Mouse (Mus musculus) kidney, embryonic 15.5 days (tissue): ENCODE results near the gene Olfr330. TPM values are rescaled to one million over a fixed set of nuclear protein-coding genes. Genes with fewer than 3 reads are reported as not detected.
"Not testable (repeated sequence)": the region's sequence is repeated elsewhere in the genome, so short reads cannot be mapped to it uniquely, and the experiment has no call there.

Source experiments
- ATAC-seq: fragments of 200-750 bp; cut with Nextera tagmentation; replicated peaks from 2 replicates; pipeline ENCODE4 v1.8.0; 2017; ENCODE audit warnings: moderate TSS enrichment; ENCODE audit not compliant: low FRiP score
- H3K27ac ChIP-seq: fragments of 300-500 bp; sonication (generic); 2 replicates; pipeline ENCODE4 v1.5.1; 2015; ENCODE audit warnings: mild to moderate bottlenecking, inconsistent platforms
- H3K27me3 ChIP-seq: fragments of 300-500 bp; sonication (generic); 2 replicates; pipeline ENCODE4 v1.6.1; 2015; ENCODE audit warnings: inconsistent platforms
- H3K36me3 ChIP-seq: fragments of 300-500 bp; sonication (generic); 2 replicates; pipeline ENCODE4 v1.6.1; 2015; ENCODE audit warnings: inconsistent platforms
- H3K4me1 ChIP-seq: fragments of 300-500 bp; sonication (generic); 2 replicates; pipeline ENCODE4 v1.6.1; 2015; ENCODE audit warnings: inconsistent platforms
- H3K4me2 ChIP-seq: fragments of 300-500 bp; sonication (generic); 2 replicates; pipeline ENCODE4 v1.6.1; 2015; ENCODE audit warnings: moderate library complexity, mild to moderate bottlenecking, inconsistent platforms
- H3K4me3 ChIP-seq: fragments of 300-500 bp; sonication (generic); replicated peaks from 2 replicates; pipeline ENCODE4 v1.5.1; 2015; ENCODE audit warnings: mild to moderate bottlenecking, inconsistent platforms
- H3K9ac ChIP-seq: fragments of 300-500 bp; sonication (generic); 2 replicates; pipeline ENCODE4 v1.6.1; 2015; ENCODE audit warnings: mild to moderate bottlenecking, inconsistent platforms
- H3K9me3 ChIP-seq: fragments of 300-500 bp; sonication (generic); replicated peaks from 2 replicates; pipeline ENCODE4 v1.6.1; 2016; ENCODE audit warnings: inconsistent platforms
- WGBS: fragments of 180-500 bp; shearing (Covaris S2); methylation state at CpG from one replicate; pipeline ENCODE4 v1.1.7; 2015; ENCODE audit warnings: mixed read lengths; 5-methylcytosine and 5-hydroxymethylcytosine counted together
- polyA plus RNA-seq: library from polyadenylated mRNA; unstranded; fragments of >200 nt; fragmentation: Nextera tagmentation; extraction: Ambion mirVana; gene quantifications from 2 replicates; pipeline ENCODE4 v1.2.1, GENCODE M21; 2015

Gene Olfr330
- polyA plus RNA-seq, result not detected in 2 replicates

- not testable (repeated sequence) for H3K27me3 ChIP-seq, H3K9ac ChIP-seq, H3K36me3 ChIP-seq, H3K9me3 ChIP-seq, H3K27ac ChIP-seq, ATAC-seq, H3K4me2 ChIP-seq, H3K4me3 ChIP-seq, H3K4me1 ChIP-seq
Observed at GRCm38 (mm10) chr11:58534736-58535135, at the start of gene Olfr330. Gene Olfr330 (minus strand): TSS chr11:58534836.

GRCm38 (mm10) chr11:58578636-58579035 lies 44.0 kb upstream of the Olfr330 start:
- Histone ChIP-seq H3K27ac (no peak overlapping the region), H3K4me2 (no peak overlapping the region)
- ATAC-seq, result no peak

GRCm38 (mm10) chr11:58577430-58577829 lies 42.8 kb upstream of the Olfr330 start, which contains the start of gene Olfr325:
Gene Olfr325 (plus strand): TSS chr11:58577730.
- Histone ChIP-seq H3K27me3 (no peaks in the 10 kb centered on the region), H3K9me3 (no peaks in the 10 kb centered on the region), H3K4me2 (no peak within 1 kb of the TSS), H3K9ac (no peak within 1 kb of the TSS), H3K4me1 (no peaks in the 10 kb centered on the region), H3K36me3 (no peaks in the 10 kb centered on the region), H3K27ac (no peak within 1 kb of the TSS), H3K4me3 (no peak within 1 kb of the TSS)
- no peak for ATAC-seq
- WGBS, result 67% methylated on average over 1 of the region's 1 CpGs

More at GRCm38 (mm10) chr11:58578636-58579035, 44.0 kb upstream of the Olfr330 start:
- H3K9me3 ChIP-seq, result no peaks in the 10 kb centered on the region
- H3K9ac ChIP-seq, result no peak overlapping the region
- no peaks in the 10 kb centered on the region for H3K36me3 ChIP-seq
- H3K4me1 ChIP-seq, result no peaks in the 10 kb centered on the region
- H3K27me3 ChIP-seq, result no peaks in the 10 kb centered on the region
- no peak overlapping the region for H3K4me3 ChIP-seq
- WGBS, result 81% methylated on average over 8 of the region's 8 CpGs

GRCm38 (mm10) chr11:58570405-58570804 lies 35.8 kb upstream of the Olfr330 start, which contains the start of gene Olfr224:
Gene Olfr224 (minus strand): TSS chr11:58570553.
- no peak for ATAC-seq
- H3K4me1 ChIP-seq, result no peaks in the 10 kb centered on the region
- 68% methylated on average over 5 of the region's 5 CpGs for WGBS

GRCm38 (mm10) chr11:58555536-58555935 lies 20.9 kb upstream of the Olfr330 start, which contains the start of gene Olfr328:
Gene Olfr328 (minus strand): TSS chr11:58555636.
- Histone ChIP-seq H3K4me3 (no peak within 1 kb of the TSS), H3K36me3 (no peaks in the 10 kb centered on the region), H3K4me2 (no peak within 1 kb of the TSS), H3K27me3 (no peaks in the 10 kb centered on the region), H3K4me1 (no peaks in the 10 kb centered on the region), H3K27ac (no peak within 1 kb of the TSS), H3K9me3 (no peaks in the 10 kb centered on the region), H3K9ac (no peak within 1 kb of the TSS)
- 77% methylated on average over 1 of the region's 1 CpGs for WGBS
- ATAC-seq, result no peak

More at GRCm38 (mm10) chr11:58570405-58570804, 35.8 kb upstream of the Olfr330 start, which contains the start of gene Olfr224:
- no peak within 1 kb of the TSS for H3K4me2 ChIP-seq
- no peak within 1 kb of the TSS for H3K4me3 ChIP-seq
- H3K9ac ChIP-seq, result no peak within 1 kb of the TSS
- no peak within 1 kb of the TSS for H3K27ac ChIP-seq
- no peaks in the 10 kb centered on the region for H3K27me3 ChIP-seq
- no peaks in the 10 kb centered on the region for H3K36me3 ChIP-seq
- H3K9me3 ChIP-seq, result no peaks in the 10 kb centered on the region

- Histone ChIP-seq H3K4me2 (no peak within 1 kb of the TSS), H3K4me1 (no peaks in the 10 kb centered on the region), H3K9me3 (no peaks in the 10 kb centered on the region), H3K9ac (no peak within 1 kb of the TSS), H3K4me3 (no peak within 1 kb of the TSS), H3K36me3 (no peaks in the 10 kb centered on the region), H3K27ac (no peak within 1 kb of the TSS), H3K27me3 (peaks cover 3% of the 10 kb centered on the region; the same call in 1 of the 2 replicates)
- ATAC-seq, result no peak
- 79% methylated on average over 5 of the region's 5 CpGs for WGBS
Observed at GRCm38 (mm10) chr11:58546322-58546721, 11.7 kb upstream of the Olfr330 start, which contains the start of gene Olfr329-ps. Gene Olfr329-ps (minus strand): TSS chr11:58546422.

GRCm38 (mm10) chr11:58519756-58520155 lies 14.9 kb downstream of the Olfr330 start:
- H3K9me3 ChIP-seq, H3K4me2 ChIP-seq, H3K27ac ChIP-seq, H3K36me3 ChIP-seq, H3K4me1 ChIP-seq, ATAC-seq, H3K4me3 ChIP-seq, H3K9ac ChIP-seq, H3K27me3 ChIP-seq: not testable (repeated sequence)
- 81% methylated on average over 7 of the region's 9 CpGs for WGBS

GRCm38 (mm10) chr11:58518916-58519315 lies 15.7 kb downstream of the Olfr330 start:
- 94% methylated on average over 18 of the region's 18 CpGs for WGBS
- not testable (repeated sequence) for H3K4me2 ChIP-seq, H3K27me3 ChIP-seq, H3K9me3 ChIP-seq, H3K4me1 ChIP-seq, H3K36me3 ChIP-seq, H3K9ac ChIP-seq, ATAC-seq, H3K27ac ChIP-seq, H3K4me3 ChIP-seq

GRCm38 (mm10) chr11:58509058-58509457 lies 25.6 kb downstream of the Olfr330 start:
- not testable (repeated sequence) for ATAC-seq, H3K27me3 ChIP-seq, H3K4me3 ChIP-seq, H3K4me2 ChIP-seq, H3K9ac ChIP-seq, H3K4me1 ChIP-seq, H3K27ac ChIP-seq, H3K9me3 ChIP-seq, H3K36me3 ChIP-seq
- 84% methylated on average over 19 of the region's 19 CpGs for WGBS

- not testable (repeated sequence) for H3K27ac ChIP-seq, H3K9me3 ChIP-seq, H3K36me3 ChIP-seq, H3K4me2 ChIP-seq, H3K4me3 ChIP-seq, H3K9ac ChIP-seq, ATAC-seq, H3K4me1 ChIP-seq, H3K27me3 ChIP-seq
Observed at GRCm38 (mm10) chr11:58502472-58502871, 32.2 kb downstream of the Olfr330 start, which contains the start of gene Olfr331. Gene Olfr331 (minus strand): TSS chr11:58502572.

GRCm38 (mm10) chr11:58499290-58499689 lies 35.3 kb downstream of the Olfr330 start:
- Histone ChIP-seq H3K27ac (no peak overlapping the region), H3K9ac (no peak overlapping the region), H3K4me3 (no peak overlapping the region), H3K9me3 (no peaks in the 10 kb centered on the region), H3K36me3 (no peaks in the 10 kb centered on the region), H3K4me1 (no peaks in the 10 kb centered on the region), H3K4me2 (no peak overlapping the region), H3K27me3 (no peaks in the 10 kb centered on the region)
- 52% methylated on average over 3 of the region's 3 CpGs for WGBS
- ATAC-seq, result no peak

GRCm38 (mm10) chr11:58498761-58499160 lies 35.9 kb downstream of the Olfr330 start:
- 84% methylated on average over 9 of the region's 9 CpGs for WGBS
- Histone ChIP-seq H3K4me2 (no peak overlapping the region), H3K4me1 (no peaks in the 10 kb centered on the region), H3K27ac (no peak overlapping the region), H3K27me3 (no peaks in the 10 kb centered on the region), H3K36me3 (no peaks in the 10 kb centered on the region), H3K9ac (no peak overlapping the region), H3K4me3 (no peak overlapping the region), H3K9me3 (no peaks in the 10 kb centered on the region)
- ATAC-seq, result no peak

- ATAC-seq, result no peak
- Histone ChIP-seq H3K4me3 (no peak within 1 kb of the TSS), H3K27ac (no peak within 1 kb of the TSS), H3K4me2 (no peak within 1 kb of the TSS), H3K4me1 (no peaks in the 10 kb centered on the region), H3K9ac (no peak within 1 kb of the TSS), H3K27me3 (no peaks in the 10 kb centered on the region), H3K36me3 (no peaks in the 10 kb centered on the region), H3K9me3 (no peaks in the 10 kb centered on the region)
- WGBS, result 63% methylated on average over 2 of the region's 2 CpGs
Observed at GRCm38 (mm10) chr11:58492455-58492854, 42.2 kb downstream of the Olfr330 start, which contains the start of gene Olfr332. Gene Olfr332 (minus strand): TSS chr11:58492555.
